Mouse (Mus musculus) hindbrain, postnatal 0 days (tissue): ENCODE measurements around the gene Adamts15. TPM values are rescaled to one million over a fixed set of nuclear protein-coding genes. Genes with fewer than 3 reads are reported as not detected.
A peak's percentile ranks its signal among the peaks of the same experiment; 100 is the strongest.

ENCODE experiments used
- ATAC-seq: fragments of 200-750 bp; cut with Nextera tagmentation; 2 replicates; pipeline ENCODE4 v1.8.0; 2017; ENCODE audit warnings: mild to moderate bottlenecking, moderate TSS enrichment, moderate library complexity
- DNase-seq: peaks from one replicate; pipeline ENCODE4 v3.0.0-alpha.2; 2015; ENCODE audit warnings: low spot score
- H3K27ac ChIP-seq: fragments of 300-500 bp; sonication (generic); 2 replicates; pipeline ENCODE4 v1.5.1; 2014; ENCODE audit warnings: mild to moderate bottlenecking
- H3K27me3 ChIP-seq: fragments of 300-500 bp; sonication (generic); 2 replicates; pipeline ENCODE4 v1.6.1; 2014; ENCODE audit warnings: low read length, mixed read lengths; ENCODE audit not compliant: insufficient read depth
- H3K36me3 ChIP-seq: fragments of 300-500 bp; sonication (generic); 2 replicates; pipeline ENCODE4 v1.6.1; 2014; ENCODE audit warnings: low read length, mixed read lengths; ENCODE audit not compliant: insufficient read depth
- H3K4me1 ChIP-seq: fragments of 300-500 bp; sonication (generic); 2 replicates; pipeline ENCODE4 v1.6.1; 2014; ENCODE audit warnings: antibody characterized with exemption, low read length, mixed read lengths; ENCODE audit not compliant: insufficient read depth
- H3K4me2 ChIP-seq: fragments of 300-500 bp; sonication (generic); 2 replicates; pipeline ENCODE4 v1.6.1; 2014; ENCODE audit warnings: low read depth, mild to moderate bottlenecking, low read length, moderate library complexity, mixed read lengths
- H3K4me3 ChIP-seq: fragments of 300-500 bp; sonication (generic); 2 replicates; pipeline ENCODE4 v1.5.1; 2014; ENCODE audit warnings: low read length
- H3K9ac ChIP-seq: fragments of 300-500 bp; sonication (generic); replicated peaks from 2 replicates; pipeline ENCODE4 v1.6.1; 2014; ENCODE audit warnings: mild to moderate bottlenecking, low read length, moderate library complexity, mixed read lengths
- H3K9me3 ChIP-seq: fragments of 300-500 bp; sonication (generic); 2 replicates; pipeline ENCODE4 v1.6.1; 2016; ENCODE audit warnings: low read length, mixed read lengths
- CTCF ChIP-seq: IDR thresholded peaks from 2 replicates; pipeline ENCODE4 v1.5.1; 2016; ENCODE audit warnings: antibody characterized with exemption, control low read depth, low read depth
- WGBS: fragments of 180-500 bp; shearing (Covaris S2); extraction: QIAGEN DNeasy Blood & Tissue Kit; methylation state at CpG from one replicate; pipeline ENCODE4 v1.1.7; 2014; 5-methylcytosine and 5-hydroxymethylcytosine counted together
- polyA plus RNA-seq: library from polyadenylated mRNA; unstranded; fragments of >200 nt; fragmentation: Nextera tagmentation; extraction: Ambion mirVana; gene quantifications from 2 replicates; pipeline ENCODE4 v1.2.1, GENCODE M21; 2015
- total RNA-seq: library from RNA; depleted of rRNA; stranded (reverse); fragments of >200 nt; gene quantifications from 2 replicates; pipeline ENCODE4 v1.2.3, GENCODE M21; 2014

The Adamts15 gene
- total and polyA plus RNA-seq, 2 experiments from 2014 or later = 3.5 to 14.6 TPM

DNA sequence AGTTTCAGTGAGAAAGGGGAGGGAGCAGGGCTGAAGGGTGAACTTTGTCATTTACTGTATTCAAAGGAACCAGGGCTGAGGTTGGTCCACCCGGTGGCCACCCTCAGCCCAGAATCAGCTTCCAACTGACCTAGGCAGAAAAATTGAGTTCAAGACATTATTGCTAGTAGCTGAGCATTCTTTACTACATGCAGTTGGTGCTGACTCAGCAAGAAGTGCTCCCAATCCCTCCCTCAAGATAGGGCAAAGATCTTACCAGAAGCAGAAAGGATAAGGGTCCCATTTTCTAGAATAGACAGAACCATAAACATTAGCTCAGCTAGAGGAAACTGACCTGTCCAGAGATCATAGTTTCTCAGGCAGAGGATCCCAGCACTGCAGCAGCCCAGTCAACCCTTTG lies 22.0 kb upstream of the Adamts15 start:
- Histone ChIP-seq H3K4me2 (peak overlapping the region; percentile 90), H3K9me3 (no peaks in the 10 kb centered on the region), H3K27ac (no peak overlapping the region), H3K9ac (no peak overlapping the region), H3K36me3 (no peaks in the 10 kb centered on the region), H3K4me1 (peaks cover 4% of the 10 kb centered on the region; the same call in 1 of the 2 replicates), H3K27me3 (no peaks in the 10 kb centered on the region; the same call in none of the 2 replicates), H3K4me3 (peak overlapping the region; percentile 59; the same call in 1 of the 2 replicates)
- ATAC-seq = no peak
- WGBS = 36% methylated on average over 1 of the region's 1 CpGs
- DNase-seq = no peak
- TF ChIP-seq CTCF = no peak

DNA sequence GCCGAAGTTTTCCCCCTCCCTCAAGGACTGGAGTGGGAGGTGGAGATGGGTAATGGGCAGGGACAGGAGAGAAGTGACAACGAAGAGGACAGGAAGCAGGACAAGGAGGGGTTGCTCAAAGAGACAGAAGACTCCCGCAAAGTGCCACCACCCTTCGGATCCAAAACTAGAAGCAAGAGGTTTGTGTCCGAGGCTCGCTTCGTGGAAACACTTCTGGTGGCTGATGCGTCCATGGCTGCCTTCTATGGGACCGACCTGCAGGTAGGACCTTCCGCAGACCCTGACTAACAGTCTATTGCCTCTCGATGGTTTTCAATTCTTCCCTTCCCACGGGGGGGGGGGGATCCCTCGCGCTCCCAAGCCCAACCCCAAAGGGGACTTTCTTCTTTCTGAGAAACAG lies 21.1 kb upstream of the Adamts15 start:
- Histone ChIP-seq H3K4me2 (peak overlapping the region; percentile 90), H3K27me3 (no peaks in the 10 kb centered on the region; the same call in none of the 2 replicates), H3K9ac (peak overlapping the region; percentile 65; the same call in 1 of the 2 replicates), H3K4me1 (peaks cover 4% of the 10 kb centered on the region; the same call in 1 of the 2 replicates), H3K9me3 (no peaks in the 10 kb centered on the region), H3K27ac (no peak overlapping the region), H3K36me3 (no peaks in the 10 kb centered on the region), H3K4me3 (peak overlapping the region; percentile 59)
- 2% methylated on average over 14 of the region's 14 CpGs for WGBS
- 0 out of 2 replicates have a peak, but pooled peaks have one; percentile 3 for ATAC-seq
- no peak for TF ChIP-seq CTCF
- no peak for DNase-seq

DNA sequence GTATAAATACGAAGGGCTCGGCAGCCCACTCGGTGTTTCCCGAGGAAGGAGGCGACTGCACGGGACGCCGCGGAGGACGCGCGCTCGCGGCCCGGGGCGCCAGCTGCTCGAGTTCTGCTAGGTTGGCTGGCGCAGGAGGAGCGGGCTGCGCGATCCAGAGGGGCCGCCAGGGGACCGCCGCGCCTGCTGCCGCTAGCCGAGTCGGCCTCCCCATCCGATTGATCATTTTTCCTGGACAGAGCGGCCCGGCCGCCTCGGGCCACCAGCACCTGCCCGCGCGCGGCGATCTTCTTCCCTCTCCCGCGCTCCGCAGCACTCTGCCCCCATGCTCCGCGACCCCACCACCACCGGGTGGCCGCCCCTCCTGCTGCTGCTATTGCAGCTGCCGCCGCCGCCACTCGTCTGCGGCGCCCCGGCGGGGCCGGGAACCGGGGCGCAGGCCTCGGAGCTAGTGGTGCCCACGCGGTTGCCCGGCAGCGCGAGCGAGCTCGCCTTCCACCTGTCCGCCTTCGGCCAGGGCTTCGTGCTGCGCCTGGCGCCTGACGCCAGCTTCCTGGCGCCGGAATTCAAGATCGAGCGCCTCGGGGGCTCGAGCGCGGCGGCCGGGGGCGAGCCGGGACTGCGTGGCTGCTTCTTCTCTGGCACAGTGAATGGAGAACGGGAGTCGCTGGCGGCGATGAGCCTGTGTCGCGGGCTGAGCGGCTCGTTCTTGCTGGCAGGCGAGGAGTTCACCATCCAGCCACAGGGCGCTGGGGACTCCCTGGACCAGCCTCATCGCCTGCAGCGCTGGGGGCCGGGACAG lies 20.5 kb upstream of the Adamts15 start, which contains the start of gene Adamts8:
Gene Adamts8, plus strand, starts transcription at position 51 of the 802 bp plus-strand sequence.
- ATAC-seq = peak; percentile 73
- Histone ChIP-seq H3K4me2 (peak within 1 kb of the TSS; percentile 90), H3K9ac (peak within 1 kb of the TSS; percentile 65), H3K4me1 (peaks cover 4% of the 10 kb centered on the region; the same call in 1 of the 2 replicates), H3K27ac (no peak within 1 kb of the TSS), H3K27me3 (no peaks in the 10 kb centered on the region; the same call in none of the 2 replicates), H3K9me3 (no peaks in the 10 kb centered on the region), H3K4me3 (peak within 1 kb of the TSS; percentile 59), H3K36me3 (no peaks in the 10 kb centered on the region)
- WGBS = under 1% methylated on average over 92 of the region's 96 CpGs
- peak; percentile 43 for TF ChIP-seq CTCF
- peak; percentile 70 for DNase-seq

DNA sequence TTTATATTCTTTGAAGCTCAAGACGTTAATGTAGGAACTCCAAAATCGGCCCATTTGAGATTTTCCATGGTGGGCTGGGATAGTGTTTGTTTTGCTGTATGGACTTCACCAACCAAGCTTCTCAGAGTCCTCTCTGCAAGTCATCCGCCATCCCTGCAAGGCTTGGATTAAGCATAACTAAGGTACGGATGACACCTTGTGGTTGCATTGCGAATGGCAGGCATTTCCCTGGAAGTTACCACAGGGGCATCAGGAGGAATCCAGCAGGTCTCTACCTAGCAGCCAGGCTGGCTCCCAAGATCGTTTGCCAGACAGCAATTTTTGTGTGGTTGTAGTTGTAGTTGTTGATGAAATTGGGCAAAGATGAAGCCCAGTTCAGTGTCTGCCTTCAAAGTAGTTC lies 18.1 kb upstream of the Adamts15 start:
- Histone ChIP-seq H3K4me1 (peaks cover 4% of the 10 kb centered on the region; the same call in 1 of the 2 replicates), H3K36me3 (no peaks in the 10 kb centered on the region), H3K9me3 (no peaks in the 10 kb centered on the region), H3K4me3 (no peak overlapping the region), H3K27me3 (no peaks in the 10 kb centered on the region; the same call in none of the 2 replicates), H3K27ac (no peak overlapping the region), H3K4me2 (no peak overlapping the region), H3K9ac (no peak overlapping the region)
- peak; percentile 99 for TF ChIP-seq CTCF
- ATAC-seq = peak; percentile 67
- 4% methylated on average over 6 of the region's 6 CpGs for WGBS
- DNase-seq = peak; percentile 95

DNA sequence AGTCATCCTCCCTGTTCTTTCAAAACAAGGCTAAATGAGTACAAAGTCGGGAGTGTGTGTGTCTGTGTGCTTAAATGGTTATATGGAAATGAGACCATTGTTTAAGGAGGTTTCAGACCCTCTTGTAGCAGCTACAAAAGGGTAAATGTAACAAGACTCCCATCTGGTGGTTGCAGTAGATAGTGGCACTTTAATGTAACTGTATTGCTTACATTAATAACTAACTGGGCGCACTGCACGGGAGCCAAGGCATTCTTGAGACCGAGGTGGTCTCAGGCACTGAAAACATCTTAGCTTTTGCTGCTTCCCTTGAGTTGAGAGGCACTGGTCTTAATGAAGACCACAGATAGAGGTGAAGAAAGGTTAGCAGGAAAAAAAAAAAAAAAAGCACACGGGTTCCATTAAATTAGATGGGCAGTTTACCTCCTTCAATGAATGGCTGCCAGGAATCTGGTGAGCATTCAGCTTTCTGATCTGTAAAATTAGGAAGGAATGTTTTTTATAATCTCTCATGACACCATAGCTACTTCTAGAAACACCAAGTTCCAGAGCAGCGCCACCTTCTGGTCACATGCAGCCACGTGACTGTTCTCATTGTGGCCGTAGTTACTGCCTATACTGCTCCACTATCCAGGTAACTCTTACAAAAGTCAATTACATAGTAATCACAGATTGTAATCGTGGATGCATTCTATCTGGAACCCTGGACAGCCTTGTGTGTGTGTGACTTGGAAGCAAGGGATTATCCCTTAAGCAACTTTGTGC lies 14.6 kb upstream of the Adamts15 start:
- Histone ChIP-seq H3K9ac (no peak overlapping the region), H3K36me3 (no peaks in the 10 kb centered on the region), H3K4me3 (no peak overlapping the region), H3K4me2 (peak overlapping the region; percentile 27), H3K9me3 (no peaks in the 10 kb centered on the region), H3K27me3 (no peaks in the 10 kb centered on the region; the same call in 1 of the 2 replicates), H3K4me1 (no peaks in the 10 kb centered on the region), H3K27ac (no peak overlapping the region)
- 32% methylated on average over 9 of the region's 9 CpGs for WGBS
- peak; percentile 86 for DNase-seq
- peak; percentile 86 for TF ChIP-seq CTCF
- ATAC-seq = peak; percentile 82

DNA sequence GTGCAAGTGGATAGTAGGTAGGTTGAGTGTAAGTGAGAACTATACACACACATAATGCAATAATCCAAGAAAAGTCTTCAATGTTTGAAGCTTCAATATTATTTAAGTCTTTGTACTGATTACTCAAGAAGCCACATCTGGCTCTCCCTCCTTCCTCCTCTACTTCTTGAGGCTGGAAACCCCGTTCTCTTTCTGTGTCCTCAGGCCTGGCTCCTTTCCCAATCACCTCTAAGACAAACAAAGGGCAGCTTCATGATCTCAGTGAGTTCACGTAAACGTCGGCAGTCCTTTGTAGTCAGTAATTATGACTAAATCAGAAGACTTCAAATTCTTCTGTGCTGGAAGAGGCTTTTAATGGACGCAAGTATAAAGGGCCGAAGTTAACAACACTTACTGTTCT lies 12.6 kb upstream of the Adamts15 start:
- Histone ChIP-seq H3K27me3 (no peaks in the 10 kb centered on the region), H3K4me2 (no peak overlapping the region), H3K9me3 (no peaks in the 10 kb centered on the region), H3K36me3 (no peaks in the 10 kb centered on the region), H3K27ac (no peak overlapping the region), H3K4me3 (no peak overlapping the region), H3K4me1 (no peaks in the 10 kb centered on the region), H3K9ac (no peak overlapping the region)
- DNase-seq (no peak), ATAC-seq (no peak)
- 52% methylated on average over 6 of the region's 6 CpGs for WGBS
- TF ChIP-seq CTCF = no peak
